Mouse (Mus musculus) kidney, adult 8-10 months (tissue): ENCODE measurements around the gene Gm4846.
"Not testable (repeated sequence)": the region's sequence is repeated elsewhere in the genome, so short reads cannot be mapped to it uniquely, and the experiment has no call there.

Experiments
- DNase-seq, 2 experiments: peaks; one replicate each; pipeline ENCODE4 v3.0.0; 2022

Gene Gm4846

DNA sequence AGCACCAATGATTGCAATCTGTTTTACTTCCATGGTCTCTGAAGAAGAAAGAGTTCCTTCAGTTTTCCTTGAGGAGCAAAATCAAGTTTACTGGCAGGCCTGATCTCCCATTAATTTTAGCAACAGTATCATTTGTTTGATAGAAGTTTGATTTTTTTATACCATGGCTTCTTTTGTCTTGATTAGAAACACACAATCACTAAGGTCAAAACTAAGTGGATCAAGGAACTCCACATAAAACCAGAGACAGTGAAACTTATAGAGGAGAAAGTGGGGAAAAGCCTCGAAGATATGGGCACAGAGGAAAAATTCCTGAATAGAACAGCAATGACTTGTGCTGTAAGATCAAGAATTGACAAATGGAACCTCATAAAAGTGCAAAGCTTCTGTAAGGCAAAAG is at the start of gene Gm4846:
Gene Gm4846 (minus strand): TSS at position 101 of the 400 bp plus-strand sequence.
- not testable (repeated sequence) for DNase-seq

GRCm38 (mm10) chr1:166531521-166531920 is 34.1 kb upstream of the Gm4846 start:
- DNase-seq, result not testable (repeated sequence)

DNA sequence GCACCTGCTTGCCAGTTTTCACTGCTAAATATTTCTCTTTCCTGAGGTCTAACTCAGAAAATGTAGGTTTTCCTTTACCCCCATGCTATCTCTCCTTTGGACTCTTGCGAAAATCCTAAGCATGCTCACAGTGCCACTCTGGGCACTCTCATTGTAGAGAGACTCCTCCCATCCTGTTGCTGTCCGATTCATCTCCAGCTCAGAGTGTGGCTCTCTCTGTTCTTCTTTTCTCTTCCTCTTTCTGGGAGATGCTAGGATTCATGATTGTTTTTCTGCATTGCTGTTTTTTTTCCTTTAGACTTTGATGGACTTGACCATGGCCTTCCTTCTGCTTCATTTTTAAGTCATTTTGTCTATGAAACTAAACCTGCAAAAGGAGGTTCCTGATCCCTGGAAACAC is 27.3 kb upstream of the Gm4846 start:
- not testable (repeated sequence) for DNase-seq

- DNase-seq, result not testable (repeated sequence)
Measured at GRCm38 (mm10) chr1:166519626-166520025, 22.2 kb upstream of the Gm4846 start.

DNA sequence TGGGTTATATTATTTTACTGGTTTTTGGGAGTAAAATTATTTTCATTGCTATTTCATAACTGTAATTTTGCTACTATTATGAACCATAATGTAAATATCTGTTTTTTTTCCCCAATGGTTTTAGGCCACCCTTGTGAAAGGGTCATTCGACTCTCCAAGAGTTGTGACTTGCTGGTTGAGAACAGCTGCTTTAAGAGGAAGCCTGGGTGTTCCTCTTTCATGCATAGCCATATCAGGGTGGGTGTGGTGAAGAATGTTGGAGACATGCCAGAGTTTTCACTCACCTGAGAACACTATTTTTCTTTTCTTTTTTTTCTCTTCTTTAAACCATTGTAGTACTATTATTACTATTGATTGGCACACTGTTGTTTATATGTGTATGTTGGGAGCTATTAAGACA is 19.2 kb upstream of the Gm4846 start:
- DNase-seq, result no peak

DNA sequence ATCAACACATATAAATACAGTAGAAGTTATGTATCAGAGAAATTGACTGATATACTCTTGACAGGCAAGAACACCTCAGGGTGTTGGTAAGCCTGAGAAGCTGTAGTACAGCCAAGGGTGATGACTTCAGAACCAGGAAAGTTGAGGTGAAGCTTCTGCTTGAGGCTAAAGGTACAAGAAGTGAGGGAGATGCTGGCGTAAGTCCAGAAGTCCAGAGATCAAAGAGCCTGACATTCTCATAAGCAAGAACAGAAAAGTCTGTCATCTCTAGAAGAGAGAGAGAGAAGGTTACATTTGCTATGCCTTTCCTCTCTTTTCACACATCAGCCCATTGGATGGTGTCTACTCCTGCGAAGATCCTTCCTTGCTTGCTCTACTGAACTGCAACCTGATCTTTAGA is 6.8 kb upstream of the Gm4846 start:
- DNase-seq, result peak; percentile 6 to 61

DNA sequence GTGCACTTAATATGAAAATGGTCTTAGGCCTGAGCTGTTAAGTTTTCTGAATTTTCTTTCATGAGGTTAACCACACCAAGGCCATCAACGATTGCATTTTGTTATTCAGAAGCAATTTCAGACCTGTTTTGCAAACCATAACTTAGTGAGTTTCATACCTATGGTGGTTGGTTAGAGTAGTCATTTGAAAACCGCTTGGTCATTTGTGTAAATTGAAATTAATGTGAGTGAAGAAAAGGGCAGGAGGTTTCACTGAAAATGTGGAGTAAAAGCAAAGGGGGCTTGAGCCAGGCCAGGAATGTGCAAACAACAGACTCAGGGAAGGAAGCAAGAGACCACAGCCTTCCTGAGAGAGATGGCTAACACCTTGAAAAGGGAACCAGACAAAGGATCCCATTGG is 17.9 kb downstream of the Gm4846 start:
- DNase-seq, result no peak

- no peak for DNase-seq
Measured at GRCm38 (mm10) chr1:166467172-166467571, 30.2 kb downstream of the Gm4846 start.

DNA sequence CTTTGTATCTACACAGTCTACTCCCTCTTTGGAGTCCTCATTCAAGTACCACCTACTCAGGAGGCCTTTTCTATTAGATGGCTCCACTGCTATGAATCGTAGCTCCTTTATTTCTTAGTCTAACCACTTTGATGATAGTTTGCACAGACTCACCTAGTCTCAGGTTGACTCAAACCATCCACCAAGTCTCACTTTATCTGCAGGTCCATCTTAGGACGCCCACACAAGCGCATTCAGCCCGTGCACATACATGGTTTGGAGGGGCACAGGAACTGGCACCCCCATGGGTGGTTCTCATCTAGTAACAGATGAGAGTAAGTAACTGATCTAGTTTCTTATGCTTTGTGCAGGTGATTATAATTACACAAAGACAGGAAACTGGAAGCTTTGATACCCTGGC is 34.8 kb downstream of the Gm4846 start:
- no peak for DNase-seq

GRCm38 (mm10) chr1:166441992-166442391 is 55.4 kb downstream of the Gm4846 start:
- DNase-seq, result no peak

DNA sequence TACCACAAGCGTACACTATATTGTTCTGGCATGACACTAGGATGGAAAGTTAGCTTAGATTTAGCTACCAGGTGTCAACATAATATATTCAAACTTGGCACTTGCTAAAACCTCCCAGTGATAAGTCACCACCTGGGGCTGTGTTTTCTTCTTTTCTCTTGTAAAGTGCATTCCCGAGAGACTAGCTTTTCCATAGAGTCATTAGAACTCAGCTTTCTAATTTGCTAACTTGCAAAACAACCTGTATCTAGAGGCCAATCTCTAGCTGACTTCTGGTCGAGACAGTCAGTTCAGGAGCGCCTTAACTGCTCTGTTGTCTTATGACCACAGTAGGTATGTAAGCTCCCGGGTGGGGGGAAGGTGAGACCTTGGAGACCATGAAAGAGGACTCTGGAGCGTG is 58.0 kb downstream of the Gm4846 start:
- DNase-seq, result no peak
